Mouse (Mus musculus) urinary bladder, adult 2 months (tissue): ENCODE data around the gene Zdhhc1. TPM values are rescaled to one million over a fixed set of nuclear protein-coding genes. Genes with fewer than 3 reads are reported as not detected.

Experiments used
- DNase-seq: peaks from one replicate; pipeline ENCODE4 v3.0.0; 2022; ENCODE audit warnings: low spot score
- polyA plus RNA-seq: library from polyadenylated mRNA; depleted of rRNA; stranded (reverse); fragments of >200 nt; gene quantifications from 2 replicates; pipeline ENCODE4 v1.2.3, GENCODE M21; 2012

Gene Zdhhc1
- polyA plus RNA-seq, 1 experiment = 56.7 TPM

DNA sequence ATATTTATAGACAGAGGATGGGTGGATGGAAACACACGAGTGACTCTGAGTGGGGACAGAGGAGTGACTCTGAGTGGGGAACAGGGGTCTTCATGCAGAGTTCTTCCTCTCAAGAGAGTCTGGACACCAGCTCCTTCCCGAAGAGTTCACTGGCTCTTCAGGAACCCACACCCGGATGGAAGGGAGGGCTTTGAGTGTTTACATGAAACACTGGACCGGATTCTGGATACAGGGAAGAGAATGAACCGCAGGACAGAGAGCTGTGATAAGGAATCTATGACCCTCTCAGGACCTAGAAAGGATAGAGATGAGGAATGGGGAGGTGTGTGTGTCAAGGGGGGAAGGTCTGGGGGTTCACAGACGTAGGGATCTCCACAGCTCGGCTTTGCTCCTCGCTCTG is 20.6 kb upstream of the Zdhhc1 start:
- no peak for DNase-seq

DNA sequence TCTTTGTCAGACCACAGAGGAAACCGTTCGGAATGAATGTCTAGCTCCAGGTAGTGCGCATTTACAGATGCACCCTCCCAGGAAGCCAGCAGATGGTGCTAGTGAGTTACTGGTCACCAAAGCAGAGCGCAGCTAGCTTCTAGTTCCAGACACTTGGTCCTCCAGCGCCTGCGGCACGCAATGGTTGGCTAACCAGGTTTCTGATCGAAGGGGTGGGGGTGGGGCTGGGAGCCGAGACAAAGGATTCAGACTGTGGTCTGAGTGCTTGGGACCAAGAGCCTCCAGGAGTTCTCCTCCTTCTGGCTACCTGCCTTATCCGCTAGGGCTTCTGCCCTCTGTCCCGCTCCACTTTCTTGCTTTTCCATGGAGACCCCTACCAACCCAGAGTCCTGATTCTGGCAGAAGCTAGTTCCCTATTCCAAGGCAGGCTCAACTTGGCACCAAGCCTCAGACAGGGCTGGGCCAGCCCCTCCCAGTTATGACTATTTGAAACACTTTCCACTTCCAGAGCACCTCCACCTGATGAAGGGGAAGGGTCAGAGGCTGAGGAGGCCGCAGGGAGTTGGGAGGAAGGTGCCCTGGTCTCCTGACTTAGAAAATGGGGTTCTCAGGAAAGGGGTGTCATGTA is 19.4 kb upstream of the Zdhhc1 start:
- DNase-seq = no peak

- DNase-seq = no peak
These were observed 18.0 kb upstream of the Zdhhc1 start for GRCm38 (mm10) chr8:105514656-105515055.

GRCm38 (mm10) chr8:105514194-105514593 is 17.5 kb upstream of the Zdhhc1 start:
- no peak for DNase-seq

- DNase-seq = no peak
These were observed 13.5 kb upstream of the Zdhhc1 start for GRCm38 (mm10) chr8:105509997-105510735.

DNA sequence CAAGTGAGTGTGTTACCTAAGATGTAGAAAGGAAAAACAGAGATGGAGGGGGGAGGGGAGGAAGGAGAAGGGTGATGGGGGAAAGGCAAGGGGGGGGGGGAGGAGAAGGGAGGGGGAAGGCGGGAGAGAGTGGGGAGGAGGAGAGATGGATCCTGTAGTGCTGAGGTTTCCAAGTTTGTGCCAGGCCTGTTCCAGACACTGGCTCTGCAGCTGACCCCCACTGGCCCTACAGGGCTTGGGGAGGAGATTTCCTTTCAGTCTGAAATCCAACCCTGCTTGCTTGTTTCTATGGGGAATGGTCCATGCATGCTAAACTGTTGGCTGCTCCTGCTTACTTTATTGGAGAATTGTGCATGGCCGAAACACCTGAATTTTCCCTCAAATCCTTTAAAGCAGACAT is 12.1 kb upstream of the Zdhhc1 start:
- DNase-seq = no peak

DNA sequence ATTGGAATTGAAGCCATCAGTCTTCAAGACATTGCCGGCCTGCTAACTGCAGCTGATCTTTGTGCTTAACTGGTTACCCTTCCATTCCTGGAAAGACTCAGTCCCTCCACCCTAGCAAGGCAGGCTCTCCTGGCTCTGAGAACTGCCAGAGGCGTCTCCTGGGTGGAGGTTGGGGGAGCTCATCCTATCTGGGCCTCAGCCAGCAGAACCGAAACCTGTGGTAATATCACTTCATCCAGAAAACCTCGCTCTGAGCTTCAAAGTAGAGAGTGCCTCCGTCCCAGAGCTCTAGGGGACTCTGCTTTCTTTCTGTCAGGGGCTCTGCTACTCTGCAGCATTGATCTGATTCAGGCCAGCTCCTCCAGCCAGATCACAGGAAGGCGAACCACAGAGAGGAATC is 10.3 kb upstream of the Zdhhc1 start:
- no peak for DNase-seq

DNA sequence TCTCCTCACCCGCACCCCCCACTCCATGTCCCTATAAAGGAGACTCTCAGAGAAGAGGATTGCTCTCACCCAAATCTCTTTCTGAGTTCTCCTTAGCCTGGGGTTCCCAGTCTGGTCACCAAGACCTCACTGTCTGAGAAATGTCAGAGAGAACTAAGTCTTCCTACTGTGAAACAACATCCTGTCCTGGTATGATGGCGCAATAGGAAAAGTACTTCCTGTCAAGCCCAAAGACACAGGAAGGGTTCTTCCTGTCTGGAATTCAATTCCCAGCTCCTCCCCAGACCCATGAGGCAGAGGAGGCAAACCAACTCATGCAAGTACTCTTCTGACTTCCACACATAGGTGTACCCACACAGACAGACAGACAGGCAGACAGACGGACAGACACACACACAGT is 7.9 kb upstream of the Zdhhc1 start:
- no peak for DNase-seq

- DNase-seq = no peak
These were observed 3.1 kb upstream of the Zdhhc1 start for GRCm38 (mm10) chr8:105499787-105500186.

DNA sequence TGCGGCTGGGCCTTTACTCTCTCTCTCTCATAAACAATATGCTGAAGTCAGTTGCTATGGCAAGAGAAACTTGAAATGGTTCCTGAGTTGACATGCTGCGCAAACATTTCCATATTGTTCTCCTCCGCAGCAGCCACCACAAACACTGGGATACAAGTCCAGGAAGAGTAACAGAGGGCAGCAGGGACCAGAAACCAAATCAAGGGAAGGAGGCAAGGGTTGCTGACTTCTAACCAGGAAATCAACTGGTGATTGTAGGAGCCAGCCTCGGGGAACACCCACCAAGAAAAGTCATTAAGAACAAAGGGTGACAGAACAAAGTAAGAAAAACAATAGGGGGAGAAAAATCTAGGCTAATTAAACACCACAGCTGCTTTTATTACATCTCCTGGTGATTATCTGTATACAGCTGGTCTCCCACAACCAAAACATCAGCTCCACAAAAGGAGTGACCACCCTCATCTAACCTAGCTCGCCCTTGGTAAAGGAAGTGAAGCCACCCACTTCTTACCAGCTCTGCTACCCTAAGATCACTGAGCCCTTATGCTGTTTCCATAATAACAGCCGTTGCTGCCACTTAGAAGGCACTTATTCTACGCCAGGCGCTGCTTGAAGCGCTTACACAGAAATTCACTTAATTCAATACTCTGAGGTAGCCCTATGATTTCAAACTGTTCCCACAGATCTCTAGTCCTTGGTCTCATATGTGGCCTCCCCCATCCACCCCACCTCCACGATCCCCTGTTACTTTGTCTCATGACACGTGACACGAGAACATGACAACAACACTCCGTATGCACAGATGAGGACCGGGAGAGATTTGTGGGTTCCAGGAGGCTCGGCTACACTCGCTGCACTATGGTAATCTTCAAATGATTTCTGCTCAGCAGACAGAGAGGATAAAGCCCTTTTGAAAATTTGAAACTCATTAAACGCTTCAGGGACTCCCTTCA is 1.1 kb downstream of the Zdhhc1 start:
- DNase-seq = no peak

DNA sequence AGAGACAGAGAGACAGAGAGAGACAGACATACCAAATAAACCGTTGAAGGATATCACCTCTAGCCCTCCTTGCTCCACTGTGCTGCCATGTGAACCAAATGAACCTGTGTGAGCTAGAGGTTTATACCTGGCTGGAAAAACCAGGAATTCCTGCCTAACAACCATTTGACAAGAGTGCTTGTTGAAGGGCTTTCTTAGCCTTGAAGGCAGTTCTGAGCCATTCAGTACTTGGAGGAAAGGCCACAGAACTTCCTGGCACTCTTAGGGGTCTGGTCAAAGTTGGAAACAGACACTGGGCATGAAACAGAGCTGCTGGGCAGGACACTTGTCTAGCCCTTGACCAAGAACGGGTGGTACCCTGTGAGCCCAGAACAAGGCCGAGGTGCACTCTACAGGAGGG is 2.1 kb downstream of the Zdhhc1 start:
- no peak for DNase-seq

DNA sequence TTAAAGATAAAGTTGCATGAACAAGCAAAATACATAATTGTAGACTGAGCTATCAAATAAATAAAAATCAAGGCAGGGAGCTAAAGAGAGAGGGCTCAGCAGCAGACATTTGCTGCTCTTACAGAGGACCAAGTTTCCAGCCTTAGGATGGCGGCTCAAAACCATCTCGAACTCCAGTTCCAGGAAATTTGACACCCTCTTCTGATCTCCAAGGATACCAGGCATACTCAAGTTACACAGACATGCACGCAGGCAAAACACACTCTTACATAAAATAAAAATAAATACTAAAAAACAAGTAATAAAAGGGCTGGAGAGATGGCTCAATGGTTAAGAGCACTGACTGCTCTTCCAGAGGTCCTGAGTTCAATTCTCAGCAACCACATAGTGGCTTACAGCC is 3.2 kb downstream of the Zdhhc1 start:
- DNase-seq = no peak

GRCm38 (mm10) chr8:105489281-105489680 is 7.4 kb downstream of the Zdhhc1 start:
- DNase-seq = no peak

GRCm38 (mm10) chr8:105488082-105488481 is 8.6 kb downstream of the Zdhhc1 start:
- DNase-seq = no peak

DNA sequence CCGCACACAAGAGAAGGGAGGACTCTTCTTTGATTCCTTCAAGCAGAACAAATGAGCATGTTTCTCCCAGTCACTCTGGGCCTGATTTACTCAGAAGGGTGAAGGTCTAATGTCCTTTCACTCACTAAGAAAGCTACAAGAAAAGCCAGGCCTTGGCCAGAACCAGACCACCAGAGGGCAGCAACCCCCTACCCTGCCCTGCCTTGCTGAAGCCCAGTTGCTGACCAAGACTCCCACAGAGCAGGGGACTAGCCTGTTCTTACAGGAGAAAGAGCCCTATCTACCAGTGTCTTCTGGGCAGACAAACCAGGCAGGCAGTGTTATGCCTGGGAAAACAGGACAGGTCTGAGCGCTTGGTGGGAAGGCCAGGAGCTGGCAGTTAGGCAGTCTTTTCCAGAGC is 12.3 kb downstream of the Zdhhc1 start:
- no peak for DNase-seq

DNA sequence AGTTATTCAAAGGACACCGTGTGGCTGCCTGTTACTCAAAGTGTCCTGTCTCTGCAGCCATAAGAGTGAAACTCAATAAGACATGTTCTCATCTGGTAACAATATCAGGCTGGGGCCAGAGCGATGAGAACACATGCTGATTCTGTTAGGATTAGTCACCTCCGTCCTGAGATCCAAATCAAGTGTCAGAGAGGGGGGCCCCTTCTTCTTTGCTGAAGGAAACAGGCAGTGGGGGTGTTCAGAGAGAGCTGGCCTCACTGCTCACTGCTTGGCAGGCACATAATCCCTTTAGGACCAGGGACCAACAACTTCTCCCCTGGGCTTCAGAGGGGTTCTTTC is 12.7 kb downstream of the Zdhhc1 start:
- no peak for DNase-seq

GRCm38 (mm10) chr8:105483212-105484029 is 13.3 kb downstream of the Zdhhc1 start:
- DNase-seq = no peak

GRCm38 (mm10) chr8:105482123-105482522 is 14.6 kb downstream of the Zdhhc1 start:
- DNase-seq = no peak

GRCm38 (mm10) chr8:105481453-105481852 is 15.2 kb downstream of the Zdhhc1 start:
- DNase-seq = no peak

- DNase-seq = no peak
These were observed 15.7 kb downstream of the Zdhhc1 start for GRCm38 (mm10) chr8:105481013-105481412.

DNA sequence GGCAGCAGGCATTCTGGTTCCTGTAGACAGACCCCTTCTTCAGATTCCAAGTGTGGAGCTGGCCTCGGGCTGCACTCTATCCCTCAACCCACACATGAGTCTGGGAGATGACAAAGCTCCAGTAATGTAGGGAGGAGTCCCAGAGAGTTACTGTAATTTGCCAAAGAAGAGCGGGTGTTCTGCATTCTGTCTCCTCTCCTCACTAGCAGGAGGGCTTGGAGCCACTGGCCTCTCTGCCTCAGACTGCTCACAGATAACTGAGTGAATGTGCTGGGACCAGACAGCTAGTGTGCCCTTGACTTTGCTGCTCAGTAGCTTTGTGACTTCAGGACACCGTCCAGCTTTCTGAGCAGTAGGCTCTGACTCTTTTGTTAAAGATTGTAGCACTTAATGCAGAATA is 18.9 kb downstream of the Zdhhc1 start:
- DNase-seq = no peak
